Mouse (Mus musculus): Measurements from ENCODE around the gene Olfr720. TPM values are rescaled to one million over a fixed set of nuclear protein-coding genes. Genes with fewer than 3 reads are reported as not detected.

Gene Olfr720
- polyA plus RNA-seq (2015; fragmentation: Nextera tagmentation; extraction: Ambion mirVana) = 0.20 and 0.28 TPM in 2 replicates

- WGBS = 66% methylated on average over 4 of the region's 4 CpGs
- Histone ChIP-seq H3K36me3 (no peaks in the 10 kb centered on the region), H3K4me3 (replicated peaks) (no peak within 1 kb of the TSS), H3K27me3 (no peaks in the 10 kb centered on the region), H3K9ac (no peak within 1 kb of the TSS), H3K9me3 (replicated peaks) (no peaks in the 10 kb centered on the region), H3K27ac (replicated peaks) (no peak within 1 kb of the TSS), H3K4me1 (no peaks in the 10 kb centered on the region), H3K4me2 (replicated peaks) (no peak within 1 kb of the TSS)
- no peak for ATAC-seq (ENCODE audit: insufficient number of reproducible peaks, low FRiP score, low TSS enrichment, low read depth)
These were observed at the start of gene Olfr720 for GRCm38 (mm10) chr14:14186738-14187137. Olfr720 (minus strand) TSS chr14:14186838.

Other genes with a start within 250 kb of the Olfr720 start
- 4.8 and 6.2 TPM in 2 replicates for gene Atxn7, start 225.4 kb downstream of the Olfr720 start, polyA plus RNA-seq (2015; fragmentation: Nextera tagmentation; extraction: Ambion mirVana)
- 160 and 169 TPM in 2 replicates for gene Thoc7, start 225.0 kb downstream of the Olfr720 start, polyA plus RNA-seq (2015; fragmentation: Nextera tagmentation; extraction: Ambion mirVana)
- 203 and 215 TPM in 2 replicates for gene Psmd6, start 65.9 kb downstream of the Olfr720 start, polyA plus RNA-seq (2015; fragmentation: Nextera tagmentation; extraction: Ambion mirVana)
- gene Olfr31, start 136.0 kb upstream of the Olfr720 start, polyA plus RNA-seq (2015; fragmentation: Nextera tagmentation; extraction: Ambion mirVana) = not detected in 2 replicates
- 5.2 and 5.7 TPM in 2 replicates for gene Il3ra, start 159.4 kb upstream of the Olfr720 start, polyA plus RNA-seq (2015; fragmentation: Nextera tagmentation; extraction: Ambion mirVana)
- 0.45 TPM in 1 of 2 replicates, not detected in the other for gene Olfr721-ps1, start 214.5 kb upstream of the Olfr720 start, polyA plus RNA-seq (2015; fragmentation: Nextera tagmentation; extraction: Ambion mirVana)